Mouse (Mus musculus) frontal cortex, postnatal 36 days (tissue): ENCODE data around the gene Phkg2.
A peak's percentile ranks its signal among the peaks of the same experiment; 100 is the strongest.

ENCODE experiments used
- DNase-seq, 2 experiments: peaks; one replicate each; pipeline ENCODE4 v3.0.0; 2022; ENCODE audit warnings: low spot score in 2 of 2

The Phkg2 gene

GRCm38 (mm10) chr7:127572895-127573471 lies at the start of gene Phkg2:
Gene Phkg2, plus strand, starts transcription at chr7:127573340.
- DNase-seq: peak; percentile 92 to 95

- peak in 1 of 2 experiments; percentile 13 for DNase-seq
Measured at GRCm38 (mm10) chr7:127541671-127542070, 31.5 kb upstream of the Phkg2 start.

GRCm38 (mm10) chr7:127549116-127549835 lies 23.9 kb upstream of the Phkg2 start:
- peak in 1 of 2 experiments; percentile 13 for DNase-seq

DNA sequence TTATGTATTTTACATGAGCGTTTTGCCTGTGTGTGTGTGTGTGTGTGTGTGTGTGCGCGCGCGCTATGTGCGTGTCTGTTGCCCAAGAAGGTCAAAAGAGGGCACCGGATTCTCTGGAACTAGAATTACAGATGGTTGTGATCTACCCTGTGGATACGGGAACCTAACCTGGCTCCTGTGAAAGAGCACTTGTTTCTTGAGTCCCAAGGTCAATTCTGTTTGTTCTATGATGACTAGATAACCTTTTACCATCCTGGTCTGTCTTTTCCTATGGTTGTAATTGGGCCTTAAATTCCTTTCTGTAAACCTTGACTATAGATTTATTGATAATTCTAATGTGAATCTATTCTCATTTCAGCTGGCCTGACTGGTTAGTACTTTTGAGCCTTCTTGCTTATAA lies 21.6 kb upstream of the Phkg2 start:
- DNase-seq: no peak

DNA sequence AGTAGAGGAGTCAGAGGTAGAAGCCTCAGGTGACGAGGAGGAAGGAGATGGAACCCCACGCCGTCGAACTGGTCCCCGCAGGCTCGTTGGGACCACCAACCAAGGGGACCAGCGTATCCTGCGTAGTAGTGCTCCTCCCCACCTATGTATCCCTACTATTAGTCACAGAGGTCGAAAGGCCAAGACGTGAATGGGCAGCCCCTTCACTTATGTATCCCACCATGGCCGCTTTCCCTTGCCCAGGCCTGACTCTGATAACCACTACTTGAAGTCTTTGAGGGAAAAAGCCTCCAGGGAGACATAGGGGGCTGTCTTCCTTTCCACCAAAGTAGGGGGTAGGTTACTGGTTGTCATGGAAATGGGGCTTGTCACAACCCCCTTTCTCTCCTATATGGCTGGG lies 12.6 kb upstream of the Phkg2 start:
- DNase-seq: no peak

GRCm38 (mm10) chr7:127561340-127561858 lies 11.7 kb upstream of the Phkg2 start, which contains the start of gene Tmem265:
Gene Tmem265, plus strand, starts transcription at chr7:127561390.
- DNase-seq: no peak

DNA sequence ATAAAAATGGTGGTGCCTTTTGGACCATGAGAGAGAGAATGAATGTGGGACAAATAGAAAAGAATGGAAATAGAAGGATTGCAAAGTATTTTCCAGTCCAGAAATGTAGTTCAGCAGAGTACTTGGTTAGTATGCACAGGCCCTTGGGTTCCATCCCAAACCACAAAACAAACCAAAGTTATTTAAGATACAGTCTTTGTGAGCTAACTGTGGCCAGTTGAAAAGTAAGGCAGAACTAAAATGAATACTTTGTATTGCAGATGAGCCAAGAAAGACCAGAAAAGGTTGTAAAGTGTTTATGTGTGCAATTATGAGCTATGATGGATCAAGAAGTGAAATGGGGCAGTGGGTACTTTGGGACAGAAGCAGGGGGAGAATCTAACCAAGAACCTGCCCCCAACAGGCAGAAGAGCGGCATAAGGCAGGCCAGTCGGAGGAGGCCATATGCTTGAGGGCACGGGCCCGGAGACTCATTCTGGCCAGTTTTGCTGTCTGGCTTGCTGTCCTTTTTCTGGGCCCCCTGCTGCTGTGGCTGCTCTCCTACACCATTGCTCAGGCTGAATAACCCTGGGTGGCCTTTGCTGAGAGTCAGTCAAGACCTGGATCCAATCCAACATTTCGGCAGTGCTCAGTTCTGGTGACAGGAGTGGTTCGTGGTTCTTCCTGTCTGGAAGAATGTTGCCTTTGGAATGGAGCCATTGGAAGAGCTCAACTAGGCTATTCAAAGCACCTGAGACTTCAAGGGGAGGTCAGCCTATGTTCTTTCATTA lies 8.6 kb upstream of the Phkg2 start:
- no peak for DNase-seq

DNA sequence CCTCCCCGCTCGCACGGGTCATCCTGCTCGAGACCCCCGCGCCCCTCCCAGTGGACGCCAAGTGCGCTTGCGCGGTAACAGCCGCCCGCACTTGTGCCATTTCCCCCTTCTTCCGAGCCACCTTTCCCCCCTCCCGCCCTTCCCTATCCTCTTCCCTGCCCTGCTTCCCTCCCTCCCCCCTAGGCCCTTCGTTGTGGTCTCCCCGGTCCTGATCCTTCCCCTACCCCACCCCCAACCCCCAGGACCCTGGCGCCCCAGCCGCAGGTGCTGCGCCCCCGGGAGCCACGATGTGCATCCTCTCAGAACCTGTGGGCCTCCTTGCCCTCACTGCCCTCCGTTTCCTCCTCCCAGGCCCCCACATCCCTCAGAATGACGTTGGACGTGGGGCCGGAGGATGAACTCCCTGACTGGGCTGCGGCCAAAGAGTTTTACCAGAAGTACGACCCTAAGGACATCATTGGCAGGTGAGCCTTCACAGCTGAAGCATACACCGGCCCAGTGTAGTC lies 416 bp downstream of the Phkg2 start:
- no peak for DNase-seq

- no peak for DNase-seq
Measured at GRCm38 (mm10) chr7:127574115-127574514, 975 bp downstream of the Phkg2 start.

GRCm38 (mm10) chr7:127583260-127583659 lies 10.1 kb downstream of the Phkg2 start:
- DNase-seq: no peak

- DNase-seq: no peak
Measured at GRCm38 (mm10) chr7:127585031-127585430, 11.9 kb downstream of the Phkg2 start.

DNA sequence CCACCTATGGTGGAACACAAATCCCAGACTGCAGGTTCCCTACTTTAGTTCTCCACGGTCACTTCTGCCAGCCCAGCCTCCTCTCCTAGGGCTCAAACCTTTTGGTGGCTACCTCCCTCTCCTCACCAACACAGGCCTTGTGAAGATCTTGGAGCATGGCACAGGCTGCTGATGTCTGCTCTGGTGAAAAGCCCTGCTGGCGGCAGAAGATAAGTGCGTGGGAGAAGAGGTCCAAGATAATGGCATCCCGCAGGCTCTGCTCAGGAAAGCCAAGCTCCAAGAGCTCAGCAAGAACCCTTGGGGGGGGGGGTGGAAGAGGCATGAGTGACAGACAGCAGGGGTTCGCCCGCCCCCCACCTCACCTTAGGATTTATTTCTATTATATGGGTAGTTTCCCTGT lies 13.0 kb downstream of the Phkg2 start:
- DNase-seq: no peak

- DNase-seq: no peak
Measured at GRCm38 (mm10) chr7:127587196-127587595, 14.1 kb downstream of the Phkg2 start.

GRCm38 (mm10) chr7:127588011-127588871 lies 15.1 kb downstream of the Phkg2 start, which contains the start of the genes Ccdc189 and Rnf40:
Gene Ccdc189, minus strand, starts transcription at chr7:127588595.
Gene Rnf40, plus strand, starts transcription at chr7:127588767.
- peak; percentile 96 for DNase-seq

GRCm38 (mm10) chr7:127588901-127589300 lies 15.8 kb downstream of the Phkg2 start:
- no peak for DNase-seq

- no peak for DNase-seq
Measured at GRCm38 (mm10) chr7:127589637-127590036, 16.5 kb downstream of the Phkg2 start.

DNA sequence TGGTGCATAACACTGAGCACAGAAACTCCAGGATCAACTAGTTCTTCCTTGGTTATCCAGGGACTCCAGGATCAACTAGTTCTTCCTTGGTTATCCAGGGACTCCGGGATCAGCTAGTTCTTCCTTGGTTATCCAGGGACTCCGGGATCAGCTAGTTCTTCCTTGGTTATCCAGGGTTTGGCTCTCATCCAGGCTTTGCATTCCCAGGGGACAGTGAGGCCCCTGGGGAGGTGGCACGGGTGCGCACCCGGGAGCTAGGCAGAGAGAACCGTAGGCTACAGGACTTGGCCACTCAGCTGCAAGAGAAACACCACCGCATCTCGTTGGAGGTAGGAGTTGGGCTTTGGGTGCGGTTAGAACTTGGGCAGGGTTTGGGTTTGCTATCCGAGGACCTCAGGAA lies 18.0 kb downstream of the Phkg2 start:
- DNase-seq: no peak

DNA sequence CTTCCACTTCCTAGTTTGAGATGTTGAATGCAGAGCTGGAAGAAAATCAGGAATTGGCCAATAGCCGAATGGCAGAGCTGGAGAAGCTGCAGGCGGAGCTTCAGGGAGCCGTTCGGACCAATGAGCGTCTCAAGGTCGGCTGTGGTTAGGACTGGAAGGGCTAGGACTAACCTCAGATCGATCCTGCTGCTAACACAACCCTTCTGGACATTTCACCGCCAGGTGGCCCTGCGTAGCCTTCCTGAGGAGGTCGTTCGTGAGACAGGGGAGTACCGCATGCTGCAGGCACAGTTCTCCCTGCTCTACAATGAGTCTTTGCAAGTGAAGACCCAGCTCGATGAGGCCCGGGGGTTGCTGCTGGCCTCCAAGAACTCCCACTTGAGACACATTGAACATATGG lies 19.4 kb downstream of the Phkg2 start:
- DNase-seq: no peak

GRCm38 (mm10) chr7:127596747-127597146 lies 23.6 kb downstream of the Phkg2 start:
- DNase-seq: no peak

GRCm38 (mm10) chr7:127600612-127601011 lies 27.5 kb downstream of the Phkg2 start:
- DNase-seq: no peak

GRCm38 (mm10) chr7:127601735-127602134 lies 28.6 kb downstream of the Phkg2 start:
- no peak for DNase-seq
